Mouse (Mus musculus): ENCODE data around the gene Lpar1. TPM values are rescaled to one million over a fixed set of nuclear protein-coding genes. Genes with fewer than 3 reads are reported as not detected.

Lpar1 gene
- polyA plus RNA-seq, 1 experiment: 0.01 TPM

GRCm38 (mm10) chr4:58471203-58471910 lies 82.3 kb downstream of the Lpar1 start:
- no peaks in the 10 kb centered on the region for H3K4me1 ChIP-seq (ENCODE audit: control insufficient read depth)
- H3K36me3 ChIP-seq (ENCODE audit: control insufficient read depth): no peaks in the 10 kb centered on the region
- no peaks in the 10 kb centered on the region for H3K27me3 ChIP-seq (ENCODE audit: control insufficient read depth)
- no peak overlapping the region for H3K4me3 ChIP-seq (replicated peaks)
- H3K9me3 ChIP-seq (ENCODE audit: control insufficient read depth, low read length): no peaks in the 10 kb centered on the region
- TF ChIP-seq GATA1 (IDR thresholded peaks at IDR 0.05; ENCODE audit: low read length): no peak
- TF ChIP-seq TAL1 (IDR thresholded peaks at IDR 0.05; ENCODE audit: low read length): no peak

- no peak for TF ChIP-seq TAL1 (IDR thresholded peaks at IDR 0.05; ENCODE audit: low read length)
- no peak for TF ChIP-seq GATA1 (IDR thresholded peaks at IDR 0.05; ENCODE audit: low read length)
Observed at GRCm38 (mm10) chr4:58469651-58470592, 83.8 kb downstream of the Lpar1 start.

GRCm38 (mm10) chr4:58469035-58469434 lies 84.7 kb downstream of the Lpar1 start:
- no peak for TF ChIP-seq GATA1 (IDR thresholded peaks at IDR 0.05; ENCODE audit: low read length)
- no peak for TF ChIP-seq TAL1 (IDR thresholded peaks at IDR 0.05; ENCODE audit: low read length)
- H3K9me3 ChIP-seq (ENCODE audit: control insufficient read depth, low read length): no peaks in the 10 kb centered on the region
- no peak overlapping the region for H3K4me3 ChIP-seq (replicated peaks)
- H3K27me3 ChIP-seq (ENCODE audit: control insufficient read depth): no peaks in the 10 kb centered on the region
- H3K36me3 ChIP-seq (ENCODE audit: control insufficient read depth): no peaks in the 10 kb centered on the region
- H3K4me1 ChIP-seq (ENCODE audit: control insufficient read depth): no peaks in the 10 kb centered on the region

More at GRCm38 (mm10) chr4:58469651-58470592, 83.8 kb downstream of the Lpar1 start:
- Histone ChIP-seq H3K36me3 (ENCODE audit: control insufficient read depth) (no peaks in the 10 kb centered on the region), H3K4me3 (replicated peaks) (no peak overlapping the region), H3K4me1 (ENCODE audit: control insufficient read depth) (no peaks in the 10 kb centered on the region), H3K9me3 (ENCODE audit: control insufficient read depth, low read length) (no peaks in the 10 kb centered on the region), H3K27me3 (ENCODE audit: control insufficient read depth) (no peaks in the 10 kb centered on the region)

GRCm38 (mm10) chr4:58465586-58465985 lies 88.1 kb downstream of the Lpar1 start:
- no peaks in the 10 kb centered on the region for H3K4me1 ChIP-seq (ENCODE audit: control insufficient read depth)
- H3K4me3 ChIP-seq (replicated peaks): no peak overlapping the region
- no peak for TF ChIP-seq TAL1 (IDR thresholded peaks at IDR 0.05; ENCODE audit: low read length)
- no peak for TF ChIP-seq GATA1 (IDR thresholded peaks at IDR 0.05; ENCODE audit: low read length)
- H3K27me3 ChIP-seq (ENCODE audit: control insufficient read depth): no peaks in the 10 kb centered on the region
- H3K36me3 ChIP-seq (ENCODE audit: control insufficient read depth): no peaks in the 10 kb centered on the region
- no peaks in the 10 kb centered on the region for H3K9me3 ChIP-seq (ENCODE audit: control insufficient read depth, low read length)

GRCm38 (mm10) chr4:58464390-58465164 lies 89.1 kb downstream of the Lpar1 start:
- H3K9me3 ChIP-seq (ENCODE audit: control insufficient read depth, low read length): no peaks in the 10 kb centered on the region
- no peak overlapping the region for H3K4me3 ChIP-seq (replicated peaks)
- H3K27me3 ChIP-seq (ENCODE audit: control insufficient read depth): no peaks in the 10 kb centered on the region
- no peaks in the 10 kb centered on the region for H3K4me1 ChIP-seq (ENCODE audit: control insufficient read depth)
- no peak for TF ChIP-seq GATA1 (IDR thresholded peaks at IDR 0.05; ENCODE audit: low read length)
- no peak for TF ChIP-seq TAL1 (IDR thresholded peaks at IDR 0.05; ENCODE audit: low read length)
- no peaks in the 10 kb centered on the region for H3K36me3 ChIP-seq (ENCODE audit: control insufficient read depth)

GRCm38 (mm10) chr4:58462990-58463389 lies 90.7 kb downstream of the Lpar1 start:
- Histone ChIP-seq H3K4me3 (replicated peaks) (no peak overlapping the region), H3K4me1 (ENCODE audit: control insufficient read depth) (no peaks in the 10 kb centered on the region), H3K27me3 (ENCODE audit: control insufficient read depth) (no peaks in the 10 kb centered on the region), H3K9me3 (ENCODE audit: control insufficient read depth, low read length) (no peaks in the 10 kb centered on the region), H3K36me3 (ENCODE audit: control insufficient read depth) (no peaks in the 10 kb centered on the region)
- TF ChIP-seq GATA1 (IDR thresholded peaks at IDR 0.05; ENCODE audit: low read length): no peak
- TF ChIP-seq TAL1 (IDR thresholded peaks at IDR 0.05; ENCODE audit: low read length): no peak

GRCm38 (mm10) chr4:58462586-58462985 lies 91.1 kb downstream of the Lpar1 start:
- Histone ChIP-seq H3K4me3 (replicated peaks) (no peak overlapping the region), H3K9me3 (ENCODE audit: control insufficient read depth, low read length) (no peaks in the 10 kb centered on the region), H3K27me3 (ENCODE audit: control insufficient read depth) (no peaks in the 10 kb centered on the region), H3K4me1 (ENCODE audit: control insufficient read depth) (no peaks in the 10 kb centered on the region), H3K36me3 (ENCODE audit: control insufficient read depth) (no peaks in the 10 kb centered on the region)
- TF ChIP-seq TAL1 (IDR thresholded peaks at IDR 0.05; ENCODE audit: low read length) (no peak), GATA1 (IDR thresholded peaks at IDR 0.05; ENCODE audit: low read length) (no peak)

- TF ChIP-seq GATA1 (IDR thresholded peaks at IDR 0.05; ENCODE audit: low read length) (no peak), TAL1 (IDR thresholded peaks at IDR 0.05; ENCODE audit: low read length) (no peak)
- Histone ChIP-seq H3K9me3 (ENCODE audit: control insufficient read depth, low read length) (no peaks in the 10 kb centered on the region), H3K4me3 (replicated peaks) (no peak overlapping the region), H3K27me3 (ENCODE audit: control insufficient read depth) (no peaks in the 10 kb centered on the region), H3K4me1 (ENCODE audit: control insufficient read depth) (no peaks in the 10 kb centered on the region), H3K36me3 (ENCODE audit: control insufficient read depth) (no peaks in the 10 kb centered on the region)
Observed at GRCm38 (mm10) chr4:58453334-58453733, 100.4 kb downstream of the Lpar1 start.

Measured in erythroblast, embryonic 14.5 days (primary cell).